Mouse (Mus musculus) kidney, embryonic 14.5 days (tissue): Measurements from ENCODE around the gene Reep1. TPM values are rescaled to one million over a fixed set of nuclear protein-coding genes. Genes with fewer than 3 reads are reported as not detected.

ENCODE experiments used
- ATAC-seq: fragments of 200-750 bp; cut with Nextera tagmentation; 2 replicates; pipeline ENCODE4 v1.8.0; 2017; ENCODE audit warnings: moderate number of reproducible peaks, mild to moderate bottlenecking, moderate TSS enrichment, moderate library complexity; ENCODE audit not compliant: low FRiP score, low TSS enrichment
- H3K27ac ChIP-seq: fragments of 300-500 bp; sonication (generic); 2 replicates; pipeline ENCODE4 v1.5.1; 2014; ENCODE audit warnings: low read depth, mild to moderate bottlenecking, low read length, moderate library complexity, mixed read lengths
- H3K27me3 ChIP-seq: fragments of 300-500 bp; sonication (generic); 2 replicates; pipeline ENCODE4 v1.6.1; 2014; ENCODE audit warnings: mild to moderate bottlenecking, low read length; ENCODE audit not compliant: control insufficient read depth, insufficient read depth
- H3K36me3 ChIP-seq: fragments of 300-500 bp; sonication (generic); 2 replicates; pipeline ENCODE4 v1.6.1; 2014; ENCODE audit warnings: low read length, mixed read lengths; ENCODE audit not compliant: control insufficient read depth, insufficient read depth
- H3K4me1 ChIP-seq: fragments of 300-500 bp; sonication (generic); 2 replicates; pipeline ENCODE4 v1.6.1; 2014; ENCODE audit warnings: low read length, mixed read lengths; ENCODE audit not compliant: control insufficient read depth, insufficient read depth
- H3K4me2 ChIP-seq: fragments of 300-500 bp; sonication (generic); replicated peaks from 2 replicates; pipeline ENCODE4 v1.6.1; 2014; ENCODE audit warnings: low read depth, mild to moderate bottlenecking, low read length
- H3K4me3 ChIP-seq: fragments of 300-500 bp; sonication (generic); 2 replicates; pipeline ENCODE4 v1.5.1; 2014; ENCODE audit warnings: mild to moderate bottlenecking, low read length
- H3K9ac ChIP-seq: fragments of 300-500 bp; sonication (generic); 2 replicates; pipeline ENCODE4 v1.6.1; 2014; ENCODE audit warnings: low read depth, mild to moderate bottlenecking, low read length, moderate library complexity
- H3K9me3 ChIP-seq: fragments of 300-500 bp; sonication (generic); 2 replicates; pipeline ENCODE4 v1.6.1; 2016; ENCODE audit warnings: low read length; ENCODE audit not compliant: control insufficient read depth
- WGBS: fragments of 180-500 bp; shearing (Covaris S2); extraction: QIAGEN DNeasy Blood & Tissue Kit; methylation state at CpG from one replicate; pipeline ENCODE4 v1.1.7; 2014; 5-methylcytosine and 5-hydroxymethylcytosine counted together
- polyA plus RNA-seq: library from polyadenylated mRNA; unstranded; fragments of >200 nt; fragmentation: Nextera tagmentation; extraction: Ambion mirVana; gene quantifications from 2 replicates; pipeline ENCODE4 v1.2.1, GENCODE M21; 2014

The Reep1 gene
- polyA plus RNA-seq, 1 experiment from 2014 or later, result 13.2 TPM

GRCm38 (mm10) chr6:71710323-71710722, 3.0 kb downstream of the Reep1 start:
- peaks cover 10% of the 10 kb centered on the region for H3K27me3 ChIP-seq
- H3K4me1 ChIP-seq, result 0 out of 2 replicates have a peak, but pooled peaks cover 8% of the 10 kb centered on the region

GRCm38 (mm10) chr6:71711201-71711600, 3.8 kb downstream of the Reep1 start:
- Histone ChIP-seq H3K36me3 (no peaks in the 10 kb centered on the region), H3K4me1 (0 out of 2 replicates have a peak, but pooled peaks cover 8% of the 10 kb centered on the region), H3K4me3 (no peak overlapping the region), H3K9me3 (no peaks in the 10 kb centered on the region), H3K9ac (no peak overlapping the region), H3K27me3 (peaks cover 10% of the 10 kb centered on the region), H3K4me2 (no peak overlapping the region), H3K27ac (no peak overlapping the region)
- no peak for ATAC-seq
- 82% methylated on average over 5 of the region's 5 CpGs for WGBS

More at GRCm38 (mm10) chr6:71710323-71710722, 3.0 kb downstream of the Reep1 start:
- Histone ChIP-seq H3K9me3 (no peaks in the 10 kb centered on the region), H3K4me2 (no peak overlapping the region), H3K4me3 (no peak overlapping the region), H3K27ac (no peak overlapping the region), H3K9ac (no peak overlapping the region), H3K36me3 (no peaks in the 10 kb centered on the region)
- ATAC-seq, result no peak
- WGBS, result 83% methylated on average over 3 of the region's 3 CpGs

DNA sequence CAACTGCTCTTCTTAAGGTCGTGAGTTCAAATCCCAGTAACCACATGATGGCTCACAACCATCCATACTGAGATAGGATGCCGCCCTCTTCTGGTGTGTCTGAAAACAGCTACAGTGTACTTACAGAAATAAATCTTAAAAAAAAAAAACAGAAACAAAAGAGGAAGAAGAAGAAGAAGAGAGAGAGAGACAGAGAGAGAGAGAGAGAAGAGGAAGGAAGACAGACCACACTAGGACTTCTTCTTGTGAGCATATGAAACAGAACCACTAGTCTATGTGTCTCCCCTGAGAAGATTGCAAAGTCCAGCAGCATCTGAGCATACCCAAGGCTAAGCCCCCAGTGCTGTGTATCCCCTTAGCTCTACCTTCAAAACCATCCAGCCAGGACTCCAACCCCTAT, 6.2 kb downstream of the Reep1 start:
- Histone ChIP-seq H3K36me3 (no peaks in the 10 kb centered on the region), H3K9me3 (no peaks in the 10 kb centered on the region), H3K27ac (no peak overlapping the region), H3K9ac (no peak overlapping the region), H3K4me1 (0 out of 2 replicates have a peak, but pooled peaks cover 7% of the 10 kb centered on the region), H3K27me3 (peaks cover 10% of the 10 kb centered on the region), H3K4me2 (no peak overlapping the region), H3K4me3 (no peak overlapping the region)
- no peak for ATAC-seq
- 84% methylated on average over 2 of the region's 2 CpGs for WGBS

GRCm38 (mm10) chr6:71715006-71715405, 7.6 kb downstream of the Reep1 start:
- Histone ChIP-seq H3K9me3 (no peaks in the 10 kb centered on the region), H3K27ac (no peak overlapping the region), H3K27me3 (no peaks in the 10 kb centered on the region), H3K4me3 (no peak overlapping the region), H3K4me2 (no peak overlapping the region), H3K4me1 (no peaks in the 10 kb centered on the region), H3K36me3 (no peaks in the 10 kb centered on the region), H3K9ac (no peak overlapping the region)
- 72% methylated on average over 5 of the region's 5 CpGs for WGBS
- ATAC-seq, result no peak

- WGBS, result 94% methylated on average over 5 of the region's 5 CpGs
- H3K4me1 ChIP-seq, result no peaks in the 10 kb centered on the region
- H3K27me3 ChIP-seq, result no peaks in the 10 kb centered on the region
- no peaks in the 10 kb centered on the region for H3K9me3 ChIP-seq
- H3K9ac ChIP-seq, result no peak overlapping the region
- H3K36me3 ChIP-seq, result no peaks in the 10 kb centered on the region
- H3K4me2 ChIP-seq, result no peak overlapping the region
- H3K27ac ChIP-seq, result no peak overlapping the region
- H3K4me3 ChIP-seq, result no peak overlapping the region
- no peak for ATAC-seq
Observed at GRCm38 (mm10) chr6:71716434-71716833, 9.1 kb downstream of the Reep1 start.

DNA sequence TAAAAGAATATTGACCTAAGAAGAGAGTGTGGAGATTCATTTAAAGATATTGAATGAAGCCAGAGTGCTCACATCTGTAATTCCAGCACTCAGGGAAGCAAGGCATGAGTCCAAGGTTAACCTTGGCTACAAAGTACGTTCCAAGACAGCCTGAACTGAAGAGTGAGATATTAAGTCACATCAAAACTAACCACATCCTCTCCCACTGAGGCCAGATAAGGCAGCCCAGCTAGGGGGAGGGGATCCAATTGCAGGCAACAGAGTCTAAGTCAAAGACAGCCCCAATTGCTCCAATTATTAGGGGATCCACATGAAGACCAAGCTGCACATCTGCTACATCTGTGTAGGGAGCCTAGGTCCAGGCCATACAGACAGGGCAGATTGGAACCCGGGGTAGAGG, 11.0 kb downstream of the Reep1 start:
- Histone ChIP-seq H3K27me3 (no peaks in the 10 kb centered on the region), H3K9me3 (no peaks in the 10 kb centered on the region), H3K4me1 (no peaks in the 10 kb centered on the region), H3K27ac (no peak overlapping the region), H3K36me3 (no peaks in the 10 kb centered on the region), H3K9ac (no peak overlapping the region), H3K4me3 (no peak overlapping the region), H3K4me2 (no peak overlapping the region)
- WGBS, result 72% methylated on average over 2 of the region's 2 CpGs
- ATAC-seq, result no peak

- 78% methylated on average over 4 of the region's 4 CpGs for WGBS
- no peaks in the 10 kb centered on the region for H3K4me1 ChIP-seq
- no peak for ATAC-seq
Observed at GRCm38 (mm10) chr6:71719302-71719701, 11.9 kb downstream of the Reep1 start.

GRCm38 (mm10) chr6:71722988-71723387, 15.6 kb downstream of the Reep1 start:
- WGBS, result 38% methylated on average over 2 of the region's 2 CpGs

More at GRCm38 (mm10) chr6:71719302-71719701, 11.9 kb downstream of the Reep1 start:
- no peak overlapping the region for H3K9ac ChIP-seq
- no peak overlapping the region for H3K4me3 ChIP-seq
- H3K9me3 ChIP-seq, result no peaks in the 10 kb centered on the region
- H3K4me2 ChIP-seq, result no peak overlapping the region
- H3K27ac ChIP-seq, result no peak overlapping the region
- no peaks in the 10 kb centered on the region for H3K27me3 ChIP-seq
- no peaks in the 10 kb centered on the region for H3K36me3 ChIP-seq

GRCm38 (mm10) chr6:71723555-71723954, 16.2 kb downstream of the Reep1 start:
- Histone ChIP-seq H3K4me1 (no peaks in the 10 kb centered on the region), H3K4me2 (no peak overlapping the region), H3K4me3 (no peak overlapping the region), H3K27ac (no peak overlapping the region), H3K9me3 (no peaks in the 10 kb centered on the region), H3K9ac (no peak overlapping the region), H3K36me3 (no peaks in the 10 kb centered on the region), H3K27me3 (no peaks in the 10 kb centered on the region)
- 53% methylated on average over 4 of the region's 4 CpGs for WGBS
- no peak for ATAC-seq

More at GRCm38 (mm10) chr6:71722988-71723387, 15.6 kb downstream of the Reep1 start:
- H3K9ac ChIP-seq, result no peak overlapping the region
- no peak overlapping the region for H3K4me3 ChIP-seq
- H3K36me3 ChIP-seq, result no peaks in the 10 kb centered on the region
- H3K4me1 ChIP-seq, result no peaks in the 10 kb centered on the region
- no peak overlapping the region for H3K27ac ChIP-seq
- no peaks in the 10 kb centered on the region for H3K9me3 ChIP-seq
- H3K27me3 ChIP-seq, result no peaks in the 10 kb centered on the region
- H3K4me2 ChIP-seq, result no peak overlapping the region
- no peak for ATAC-seq
